Mouse (Mus musculus) spleen, postnatal 14 days (tissue): ENCODE measurements around the gene Kcnj6.

Experiments
- DNase-seq, 2 experiments: peaks; one replicate each; pipeline ENCODE4 v3.0.0; 2021 to 2022; ENCODE audit warnings: low spot score in 2 of 2

Gene Kcnj6

GRCm38 (mm10) chr16:94997340-94997849 is at the start of gene Kcnj6:
Gene Kcnj6 (minus strand): TSS chr16:94997701.
- no peak for DNase-seq

GRCm38 (mm10) chr16:95009937-95010336 is 12.4 kb upstream of the Kcnj6 start:
- DNase-seq = no peak

- no peak for DNase-seq
Observed at GRCm38 (mm10) chr16:95004599-95004998, 7.1 kb upstream of the Kcnj6 start.

GRCm38 (mm10) chr16:94999551-94999950 is 2.0 kb upstream of the Kcnj6 start:
- no peak for DNase-seq

- no peak for DNase-seq
Observed at GRCm38 (mm10) chr16:94999019-94999418, 1.5 kb upstream of the Kcnj6 start.

- DNase-seq = no peak
Observed at GRCm38 (mm10) chr16:94996791-94997281, 665 bp downstream of the Kcnj6 start.

GRCm38 (mm10) chr16:94995542-94996131 is 1.9 kb downstream of the Kcnj6 start:
- DNase-seq = no peak

GRCm38 (mm10) chr16:94994924-94995323 is 2.6 kb downstream of the Kcnj6 start:
- DNase-seq = no peak

- no peak for DNase-seq
Observed at GRCm38 (mm10) chr16:94994148-94994547, 3.4 kb downstream of the Kcnj6 start.

GRCm38 (mm10) chr16:94990114-94990513 is 7.4 kb downstream of the Kcnj6 start:
- no peak for DNase-seq

- no peak for DNase-seq
Observed at GRCm38 (mm10) chr16:94986731-94987130, 10.8 kb downstream of the Kcnj6 start.

- DNase-seq = no peak
Observed at GRCm38 (mm10) chr16:94984263-94984662, 13.2 kb downstream of the Kcnj6 start.

GRCm38 (mm10) chr16:94980374-94980773 is 17.1 kb downstream of the Kcnj6 start:
- no peak for DNase-seq

- no peak for DNase-seq
Observed at GRCm38 (mm10) chr16:94979499-94979898, 18.0 kb downstream of the Kcnj6 start.

GRCm38 (mm10) chr16:94972080-94972855 is 25.2 kb downstream of the Kcnj6 start:
- DNase-seq = no peak

GRCm38 (mm10) chr16:94968941-94969340 is 28.6 kb downstream of the Kcnj6 start:
- no peak for DNase-seq

- no peak for DNase-seq
Observed at GRCm38 (mm10) chr16:94968472-94968871, 29.0 kb downstream of the Kcnj6 start.

GRCm38 (mm10) chr16:94957156-94957828 is 40.2 kb downstream of the Kcnj6 start:
- no peak for DNase-seq

GRCm38 (mm10) chr16:94956410-94956809 is 41.1 kb downstream of the Kcnj6 start:
- DNase-seq = no peak

- no peak for DNase-seq
Observed at GRCm38 (mm10) chr16:94953294-94953693, 44.2 kb downstream of the Kcnj6 start.

- DNase-seq = no peak
Observed at GRCm38 (mm10) chr16:94949172-94949571, 48.3 kb downstream of the Kcnj6 start.

GRCm38 (mm10) chr16:94946848-94947247 is 50.7 kb downstream of the Kcnj6 start:
- no peak for DNase-seq
